Mouse (Mus musculus) liver, adult 2 months (tissue): ENCODE measurements around the gene Prrc2a. TPM values are rescaled to one million over a fixed set of nuclear protein-coding genes. Genes with fewer than 3 reads are reported as not detected.

Experiments used
- DNase-seq: peaks from one replicate; pipeline ENCODE4 v3.0.0-alpha.2; 2011; ENCODE audit warnings: low read depth, low spot score; ENCODE audit errors: extremely low read depth
- H3K27ac ChIP-seq: fragments of 200-500 bp; replicated peaks from 2 replicates; pipeline ENCODE4 v1.5.1; 2012; ENCODE audit warnings: low read depth, mild to moderate bottlenecking, control low read depth, inconsistent platforms, low read length; ENCODE audit not compliant: insufficient read depth
- H3K27me3 ChIP-seq: fragments of 200-500 bp; 2 replicates; pipeline ENCODE4 v1.6.1; 2012; ENCODE audit warnings: mild to moderate bottlenecking, moderate library complexity, low read length, inconsistent platforms; ENCODE audit not compliant: control insufficient read depth, insufficient read depth
- H3K36me3 ChIP-seq: fragments of 200-500 bp; 2 replicates; pipeline ENCODE4 v1.6.1; 2012; ENCODE audit warnings: low read length, inconsistent platforms; ENCODE audit not compliant: control insufficient read depth, insufficient read depth
- H3K4me1 ChIP-seq: fragments of 200-500 bp; 2 replicates; pipeline ENCODE4 v1.6.1; 2011; ENCODE audit warnings: low read length; ENCODE audit not compliant: control insufficient read depth, insufficient read depth
- H3K4me3 ChIP-seq: fragments of 200-500 bp; 2 replicates; pipeline ENCODE4 v1.5.1; 2011; ENCODE audit warnings: low read depth, mild to moderate bottlenecking, control low read depth, low read length, moderate library complexity; ENCODE audit not compliant: insufficient read depth
- H3K79me2 ChIP-seq: fragments of 200-500 bp; 2 replicates; pipeline ENCODE4 v1.6.1; 2012; ENCODE audit warnings: inconsistent platforms, mild to moderate bottlenecking, low read length, moderate library complexity; ENCODE audit not compliant: control insufficient read depth, insufficient read depth
- H3K9ac ChIP-seq: fragments of 200-500 bp; 2 replicates; pipeline ENCODE4 v1.6.1; 2012; ENCODE audit warnings: low read depth, mild to moderate bottlenecking, control low read depth, inconsistent platforms, low read length
- CTCF ChIP-seq: fragments of 200-500 bp; IDR thresholded peaks from 2 replicates; pipeline ENCODE4 v1.5.1; 2011; ENCODE audit warnings: low read depth, low read length, control low read depth
- POLR2A ChIP-seq: fragments of 200-500 bp; IDR thresholded peaks from 2 replicates; pipeline ENCODE4 v1.6.1; 2011; ENCODE audit warnings: low read length, control low read depth; ENCODE audit not compliant: insufficient read depth; ENCODE audit errors: extremely low read depth
- WGBS: fragments of 180-500 bp; shearing (Covaris S2); methylation state at CpG from one replicate; pipeline ENCODE4 v1.1.7; 2018; 5-methylcytosine and 5-hydroxymethylcytosine counted together
- polyA plus RNA-seq: library from polyadenylated mRNA; depleted of rRNA; stranded (reverse); fragments of >200 nt; gene quantifications from 2 replicates; pipeline ENCODE4 v1.2.3, GENCODE M21; 2012; rRNA removed
- total RNA-seq: library from RNA; depleted of rRNA; stranded (reverse); fragments of >200 nt; gene quantifications from 2 replicates; pipeline ENCODE4 v1.2.3, GENCODE M21; 2014; rRNA removed

Prrc2a gene
- total and polyA plus RNA-seq, 2 experiments = 12.4 to 144 TPM

GRCm38 (mm10) chr17:35102299-35102698 lies 62.4 kb downstream of the Prrc2a start:
- WGBS = 86% methylated on average over 8 of the region's 8 CpGs
- H3K79me2 ChIP-seq = no peaks in the 10 kb centered on the region
- DNase-seq = no peak
- H3K27ac ChIP-seq = no peak overlapping the region
- TF ChIP-seq POLR2A = no peak
- no peak for TF ChIP-seq CTCF
- H3K9ac ChIP-seq = no peak overlapping the region
- H3K27me3 ChIP-seq = no peaks in the 10 kb centered on the region
- H3K4me1 ChIP-seq = peaks cover 7% of the 10 kb centered on the region; the same call in 1 of the 2 replicates
- H3K36me3 ChIP-seq = peaks cover 9% of the 10 kb centered on the region
- H3K4me3 ChIP-seq = no peak overlapping the region

- 86% methylated on average over 11 of the region's 11 CpGs for WGBS
- Histone ChIP-seq H3K27me3 (no peaks in the 10 kb centered on the region), H3K4me1 (peaks cover 7% of the 10 kb centered on the region; the same call in 1 of the 2 replicates), H3K36me3 (peaks cover 9% of the 10 kb centered on the region), H3K9ac (no peak overlapping the region), H3K27ac (no peak overlapping the region), H3K4me3 (no peak overlapping the region), H3K79me2 (no peaks in the 10 kb centered on the region)
- DNase-seq = no peak
- TF ChIP-seq POLR2A (no peak), CTCF (no peak)
Measured at GRCm38 (mm10) chr17:35101161-35101560, 63.5 kb downstream of the Prrc2a start.

GRCm38 (mm10) chr17:35100196-35100765 lies 64.4 kb downstream of the Prrc2a start:
- Histone ChIP-seq H3K79me2 (no peaks in the 10 kb centered on the region), H3K27ac (no peak overlapping the region), H3K4me3 (no peak overlapping the region), H3K4me1 (peaks cover 7% of the 10 kb centered on the region; the same call in 1 of the 2 replicates), H3K9ac (no peak overlapping the region), H3K36me3 (peaks cover 9% of the 10 kb centered on the region), H3K27me3 (no peaks in the 10 kb centered on the region)
- no peak for TF ChIP-seq POLR2A
- no peak for TF ChIP-seq CTCF
- no peak for DNase-seq
- 83% methylated on average over 10 of the region's 10 CpGs for WGBS

Other genes starting within 250 kb of the Prrc2a start
Only the 30 nearest of the 38 such genes appear.
- gene Vars, start 163.9 kb downstream of the Prrc2a start, total RNA-seq = 11.8 and 27.5 TPM in 2 replicates
- gene Vars, start 163.9 kb downstream of the Prrc2a start, polyA plus RNA-seq = 39.8 and 52.7 TPM in 2 replicates
- gene Vwa7, start 148.3 kb downstream of the Prrc2a start, total RNA-seq = 0.07 and 0.09 TPM in 2 replicates
- gene Vwa7, start 148.3 kb downstream of the Prrc2a start, polyA plus RNA-seq = 0.16 and 0.27 TPM in 2 replicates
- 0.54 TPM in 1 of 2 replicates, not detected in the other for gene Sapcd1, start 136.9 kb downstream of the Prrc2a start, total RNA-seq
- gene Sapcd1, start 136.9 kb downstream of the Prrc2a start, polyA plus RNA-seq = 0.66 TPM in 1 of 2 replicates, not detected in the other
- gene Msh5, start 118.2 kb downstream of the Prrc2a start, total RNA-seq = 1.0 and 2.0 TPM in 2 replicates
- gene Msh5, start 118.2 kb downstream of the Prrc2a start, polyA plus RNA-seq = 1.1 and 3.9 TPM in 2 replicates
- gene Clic1, start 114.9 kb downstream of the Prrc2a start, total RNA-seq = 15.9 and 20.3 TPM in 2 replicates
- 12.2 and 16.8 TPM in 2 replicates for gene Clic1, start 114.9 kb downstream of the Prrc2a start, polyA plus RNA-seq
- gene Ddah2, start 105.9 kb downstream of the Prrc2a start, total RNA-seq = 3.0 and 3.6 TPM in 2 replicates
- 3.8 and 3.9 TPM in 2 replicates for gene Ddah2, start 105.9 kb downstream of the Prrc2a start, polyA plus RNA-seq
- not detected in 2 replicates for gene Ly6g6c, start 99.5 kb downstream of the Prrc2a start, total RNA-seq
- not detected in 2 replicates for gene Ly6g6c, start 99.5 kb downstream of the Prrc2a start, polyA plus RNA-seq
- 0.18 TPM in 1 of 2 replicates, not detected in the other for gene Mpig6b, start 98.7 kb downstream of the Prrc2a start, total RNA-seq
- 0.06 TPM in 1 of 2 replicates, not detected in the other for gene Mpig6b, start 98.7 kb downstream of the Prrc2a start, polyA plus RNA-seq
- 0.37 TPM in 1 of 2 replicates, not detected in the other for gene Ly6g6e, start 88.0 kb downstream of the Prrc2a start, total RNA-seq
- 0.33 and 0.35 TPM in 2 replicates for gene Ly6g6e, start 88.0 kb downstream of the Prrc2a start, polyA plus RNA-seq
- 0.47 TPM in 1 of 2 replicates, not detected in the other for gene Ly6g6d, start 86.8 kb downstream of the Prrc2a start, total RNA-seq
- 0.24 and 0.67 TPM in 2 replicates for gene Ly6g6d, start 86.8 kb downstream of the Prrc2a start, polyA plus RNA-seq
- not detected in 2 replicates for gene Ly6g6f, start 79.3 kb downstream of the Prrc2a start, total RNA-seq
- gene Ly6g6f, start 79.3 kb downstream of the Prrc2a start, polyA plus RNA-seq = 0.07 TPM in 2 replicates
- gene Abhd16a, start 75.6 kb downstream of the Prrc2a start, total RNA-seq = 62.2 and 63.3 TPM in 2 replicates
- 78.4 and 83.0 TPM in 2 replicates for gene Abhd16a, start 75.6 kb downstream of the Prrc2a start, polyA plus RNA-seq
- not detected in 2 replicates for gene Ly6g5c, start 56.6 kb downstream of the Prrc2a start, total RNA-seq
- not detected in 2 replicates for gene Ly6g5c, start 56.6 kb downstream of the Prrc2a start, polyA plus RNA-seq
- gene Ly6g5b, start 49.5 kb downstream of the Prrc2a start, total RNA-seq = 0.40 and 0.46 TPM in 2 replicates
- 0.26 and 0.62 TPM in 2 replicates for gene Ly6g5b, start 49.5 kb downstream of the Prrc2a start, polyA plus RNA-seq
- 9.6 and 9.8 TPM in 2 replicates for gene Gpank1, start 43.4 kb downstream of the Prrc2a start, total RNA-seq
- gene Gpank1, start 43.4 kb downstream of the Prrc2a start, polyA plus RNA-seq = 10.5 and 11.4 TPM in 2 replicates
- gene Csnk2b, start 42.8 kb downstream of the Prrc2a start, total RNA-seq = 60.9 and 111 TPM in 2 replicates
- 215 and 228 TPM in 2 replicates for gene Csnk2b, start 42.8 kb downstream of the Prrc2a start, polyA plus RNA-seq
- 9.8 and 11.4 TPM in 2 replicates for gene D17H6S53E, start 38.5 kb downstream of the Prrc2a start, total RNA-seq
- gene D17H6S53E, start 38.5 kb downstream of the Prrc2a start, polyA plus RNA-seq = 12.4 and 18.3 TPM in 2 replicates
- 432 and 465 TPM in 2 replicates for gene Apom, start 32.8 kb downstream of the Prrc2a start, total RNA-seq
- 510 and 575 TPM in 2 replicates for gene Apom, start 32.8 kb downstream of the Prrc2a start, polyA plus RNA-seq
- gene Bag6, start 29.7 kb downstream of the Prrc2a start, total RNA-seq = 28.1 and 40.9 TPM in 2 replicates
- gene Bag6, start 29.7 kb downstream of the Prrc2a start, polyA plus RNA-seq = 88.4 and 119 TPM in 2 replicates
- 8.6 and 13.3 TPM in 2 replicates for gene Aif1, start 11.2 kb upstream of the Prrc2a start, total RNA-seq
- 1.6 and 2.5 TPM in 2 replicates for gene Aif1, start 11.2 kb upstream of the Prrc2a start, polyA plus RNA-seq
- gene Lst1, start 23.5 kb upstream of the Prrc2a start, total RNA-seq = 10.2 and 13.0 TPM in 2 replicates
- 5.9 and 11.8 TPM in 2 replicates for gene Lst1, start 23.5 kb upstream of the Prrc2a start, polyA plus RNA-seq
- gene Ltb, start 29.5 kb upstream of the Prrc2a start, total RNA-seq = 1.8 and 3.0 TPM in 2 replicates
- gene Ltb, start 29.5 kb upstream of the Prrc2a start, polyA plus RNA-seq = 2.6 and 4.7 TPM in 2 replicates
- gene Tnf, start 37.1 kb upstream of the Prrc2a start, total RNA-seq = 0.13 TPM in 1 of 2 replicates, not detected in the other
- gene Tnf, start 37.1 kb upstream of the Prrc2a start, polyA plus RNA-seq = 0.15 and 0.29 TPM in 2 replicates
- gene Lta, start 40.5 kb upstream of the Prrc2a start, total RNA-seq = 0.27 TPM in 1 of 2 replicates, not detected in the other
- gene Lta, start 40.5 kb upstream of the Prrc2a start, polyA plus RNA-seq = 0.06 TPM in 1 of 2 replicates, not detected in the other
- gene Gm16181, start 55.9 kb upstream of the Prrc2a start, total RNA-seq = 0.37 TPM in 1 of 2 replicates, not detected in the other
- not detected in 2 replicates for gene Gm16181, start 55.9 kb upstream of the Prrc2a start, polyA plus RNA-seq
- gene Atp6v1g2, start 68.8 kb upstream of the Prrc2a start, total RNA-seq = 0.28 and 0.34 TPM in 2 replicates
- 1.6 and 2.7 TPM in 2 replicates for gene Atp6v1g2, start 68.8 kb upstream of the Prrc2a start, polyA plus RNA-seq
- 7.5 and 7.6 TPM in 2 replicates for gene Nfkbil1, start 70.9 kb upstream of the Prrc2a start, total RNA-seq
- 7.5 and 8.6 TPM in 2 replicates for gene Nfkbil1, start 70.9 kb upstream of the Prrc2a start, polyA plus RNA-seq
- gene Ddx39b, start 76.8 kb upstream of the Prrc2a start, total RNA-seq = 37.0 and 43.6 TPM in 2 replicates
- gene Ddx39b, start 76.8 kb upstream of the Prrc2a start, polyA plus RNA-seq = 64.9 and 103 TPM in 2 replicates
- 444 and 506 TPM in 2 replicates for gene H2-D1, start 97.8 kb upstream of the Prrc2a start, total RNA-seq
- gene H2-D1, start 97.8 kb upstream of the Prrc2a start, polyA plus RNA-seq = 487 and 676 TPM in 2 replicates
- 9.1 and 11.1 TPM in 2 replicates for gene H2-Q1, start 155.5 kb upstream of the Prrc2a start, total RNA-seq
- gene H2-Q1, start 155.5 kb upstream of the Prrc2a start, polyA plus RNA-seq = 4.4 and 5.5 TPM in 2 replicates